Mouse (Mus musculus): Measurements from ENCODE around the gene Slc44a3.

DNA sequence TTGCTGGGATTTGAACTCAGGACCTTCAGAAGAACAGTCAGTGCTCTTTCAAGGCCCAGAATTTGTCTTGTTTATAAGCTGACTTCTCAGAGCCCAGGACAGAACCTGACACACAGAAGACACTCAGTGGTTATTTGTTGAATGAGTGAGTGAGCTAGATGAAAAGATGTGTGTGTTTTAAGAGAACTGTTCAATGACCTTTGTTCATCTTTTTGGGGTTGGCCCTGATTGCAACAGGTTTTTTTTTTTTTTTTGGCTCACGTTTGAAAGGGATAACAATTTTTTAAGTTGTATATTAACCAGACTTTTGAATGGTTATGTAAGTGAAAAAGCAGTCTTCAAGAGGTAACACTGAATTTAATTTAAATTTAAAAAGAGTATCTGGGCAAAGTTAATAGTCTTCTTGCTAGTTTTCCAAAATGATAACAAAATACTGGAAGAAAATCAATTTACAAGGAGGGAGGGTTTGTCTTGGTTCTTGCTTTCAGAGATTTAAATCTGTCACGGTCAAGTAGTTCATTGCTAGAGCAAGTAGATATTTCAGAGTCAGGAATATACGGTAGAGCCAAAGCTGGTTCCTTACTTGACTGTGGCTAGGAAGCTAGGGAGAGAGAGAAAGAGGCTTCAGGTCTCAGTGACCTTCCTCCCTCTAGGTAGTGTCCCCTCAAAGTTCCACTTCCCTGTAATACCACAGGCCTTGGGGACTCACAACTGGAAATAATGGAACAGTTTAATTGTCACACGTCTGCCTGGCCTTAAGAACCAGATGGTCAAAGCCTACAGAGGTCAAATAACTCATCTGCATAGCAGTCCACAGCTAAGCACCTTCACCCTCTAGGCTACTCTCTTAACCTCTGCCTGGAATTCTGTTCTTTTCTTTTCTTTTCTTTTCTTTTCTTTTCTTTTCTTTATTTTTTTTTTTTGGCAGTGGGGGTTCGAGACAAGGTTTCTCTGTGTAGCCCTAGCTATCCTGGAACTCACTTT lies 115.7 kb downstream of the Slc44a3 start:
- no peak for TF ChIP-seq CTCF (IDR thresholded peaks at IDR 0.05; ENCODE audit: control insufficient read depth, insufficient read depth, insufficient read length)
- TF ChIP-seq CEBPB (IDR thresholded peaks at IDR 0.05; ENCODE audit: low read depth): no peak
- TF ChIP-seq MYOG (IDR thresholded peaks at IDR 0.05; ENCODE audit: control insufficient read depth, extremely low read depth, insufficient read length): no peak
- TF ChIP-seq MAX (IDR thresholded peaks at IDR 0.05): no peak
- TF ChIP-seq MYOD1 (IDR thresholded peaks at IDR 0.05; ENCODE audit: control insufficient read depth, insufficient read length, low read depth): no peak
